Mouse (Mus musculus): ENCODE data around the gene Vsx2. TPM values are rescaled to one million over a fixed set of nuclear protein-coding genes. Genes with fewer than 3 reads are reported as not detected.
A peak's percentile ranks its signal among the peaks of the same experiment; 100 is the strongest.
"Not testable (repeated sequence)": the region's sequence is repeated elsewhere in the genome, so short reads cannot be mapped to it uniquely, and the experiment has no call there.

Vsx2 gene
- polyA plus RNA-seq, 1 experiment = not detected

- H3K27ac ChIP-seq (ENCODE audit: insufficient read depth, low read length) = no peak overlapping the region
- 95% methylated on average over 8 of the region's 8 CpGs for WGBS
- peaks cover 6% of the 10 kb centered on the region; the same call in 1 of the 2 replicates for H3K36me3 ChIP-seq (ENCODE audit: control insufficient read depth, insufficient read depth, low read length)
- no peaks in the 10 kb centered on the region for H3K4me1 ChIP-seq (ENCODE audit: control insufficient read depth, insufficient read depth, insufficient read length)
- H3K4me3 ChIP-seq (ENCODE audit: extremely low read depth, insufficient read depth, insufficient read length) = no peak overlapping the region
- no peak for TF ChIP-seq CTCF (IDR thresholded peaks at IDR 0.05; ENCODE audit: extremely low read depth, insufficient read depth, insufficient read length, insufficient replicate concordance)
- TF ChIP-seq POLR2A (IDR thresholded peaks at IDR 0.05; ENCODE audit: low read depth, low read length) = no peak
- no peak for DNase-seq (ENCODE audit: low read depth in 1 of 2, low spot score in 2 of 2)
- no peaks in the 10 kb centered on the region for H3K27me3 ChIP-seq (ENCODE audit: control insufficient read depth, insufficient read depth, low read length)
Measured at GRCm38 (mm10) chr12:84532830-84533199, 36.7 kb upstream of the Vsx2 start.

- TF ChIP-seq CTCF (IDR thresholded peaks at IDR 0.05; ENCODE audit: extremely low read depth, insufficient read depth, insufficient read length, insufficient replicate concordance) = no peak
- TF ChIP-seq POLR2A (IDR thresholded peaks at IDR 0.05; ENCODE audit: low read depth, low read length) = no peak
- Histone ChIP-seq H3K27ac (ENCODE audit: insufficient read depth, low read length) (no peak overlapping the region), H3K4me1 (ENCODE audit: control insufficient read depth, insufficient read depth, insufficient read length) (no peaks in the 10 kb centered on the region), H3K36me3 (ENCODE audit: control insufficient read depth, insufficient read depth, low read length) (peaks cover 6% of the 10 kb centered on the region; the same call in 1 of the 2 replicates), H3K4me3 (ENCODE audit: extremely low read depth, insufficient read depth, insufficient read length) (no peak overlapping the region), H3K27me3 (ENCODE audit: control insufficient read depth, insufficient read depth, low read length) (no peaks in the 10 kb centered on the region)
- DNase-seq (ENCODE audit: low read depth in 1 of 2, low spot score in 2 of 2) = no peak
- 90% methylated on average over 7 of the region's 7 CpGs for WGBS
Measured at GRCm38 (mm10) chr12:84533706-84534486, 35.7 kb upstream of the Vsx2 start.

- H3K4me3 ChIP-seq (ENCODE audit: extremely low read depth, insufficient read depth, insufficient read length); H3K27ac ChIP-seq (ENCODE audit: insufficient read depth, low read length); H3K4me1 ChIP-seq (ENCODE audit: control insufficient read depth, insufficient read depth, insufficient read length); H3K36me3 ChIP-seq (ENCODE audit: control insufficient read depth, insufficient read depth, low read length); H3K27me3 ChIP-seq (ENCODE audit: control insufficient read depth, insufficient read depth, low read length); DNase-seq (ENCODE audit: low read depth in 1 of 2, low spot score in 2 of 2): not testable (repeated sequence)
- WGBS = 98% methylated on average over 3 of the region's 3 CpGs
Measured at GRCm38 (mm10) chr12:84539537-84539936, 30.0 kb upstream of the Vsx2 start.

GRCm38 (mm10) chr12:84541391-84541958 is 28.1 kb upstream of the Vsx2 start:
- Histone ChIP-seq H3K27ac (ENCODE audit: insufficient read depth, low read length) (no peak overlapping the region), H3K4me1 (ENCODE audit: control insufficient read depth, insufficient read depth, insufficient read length) (no peaks in the 10 kb centered on the region), H3K4me3 (ENCODE audit: extremely low read depth, insufficient read depth, insufficient read length) (no peak overlapping the region), H3K36me3 (ENCODE audit: control insufficient read depth, insufficient read depth, low read length) (no peaks in the 10 kb centered on the region), H3K27me3 (ENCODE audit: control insufficient read depth, insufficient read depth, low read length) (no peaks in the 10 kb centered on the region)
- DNase-seq (ENCODE audit: low read depth in 1 of 2, low spot score in 2 of 2) = no peak
- TF ChIP-seq POLR2A (IDR thresholded peaks at IDR 0.05; ENCODE audit: low read depth, low read length) (no peak), CTCF (IDR thresholded peaks at IDR 0.05; ENCODE audit: extremely low read depth, insufficient read depth, insufficient read length, insufficient replicate concordance) (no peak)
- 86% methylated on average over 11 of the region's 11 CpGs for WGBS

GRCm38 (mm10) chr12:84546028-84546427 is 23.5 kb upstream of the Vsx2 start:
- 4% methylated on average over 12 of the region's 12 CpGs for WGBS
- Histone ChIP-seq H3K4me1 (ENCODE audit: control insufficient read depth, insufficient read depth, insufficient read length) (no peaks in the 10 kb centered on the region), H3K27ac (ENCODE audit: insufficient read depth, low read length) (no peak overlapping the region), H3K4me3 (ENCODE audit: extremely low read depth, insufficient read depth, insufficient read length) (no peak overlapping the region), H3K27me3 (ENCODE audit: control insufficient read depth, insufficient read depth, low read length) (no peaks in the 10 kb centered on the region), H3K36me3 (ENCODE audit: control insufficient read depth, insufficient read depth, low read length) (no peaks in the 10 kb centered on the region)
- TF ChIP-seq POLR2A (IDR thresholded peaks at IDR 0.05; ENCODE audit: low read depth, low read length) (no peak), CTCF (IDR thresholded peaks at IDR 0.05; ENCODE audit: extremely low read depth, insufficient read depth, insufficient read length, insufficient replicate concordance) (peak; percentile 87)
- peak in 1 of 2 experiments; percentile 37 for DNase-seq (ENCODE audit: low read depth in 1 of 2, low spot score in 2 of 2)

GRCm38 (mm10) chr12:84546577-84547085 is 22.9 kb upstream of the Vsx2 start:
- Histone ChIP-seq H3K4me3 (ENCODE audit: extremely low read depth, insufficient read depth, insufficient read length) (no peak overlapping the region), H3K27me3 (ENCODE audit: control insufficient read depth, insufficient read depth, low read length) (no peaks in the 10 kb centered on the region), H3K4me1 (ENCODE audit: control insufficient read depth, insufficient read depth, insufficient read length) (no peaks in the 10 kb centered on the region), H3K27ac (ENCODE audit: insufficient read depth, low read length) (no peak overlapping the region), H3K36me3 (ENCODE audit: control insufficient read depth, insufficient read depth, low read length) (no peaks in the 10 kb centered on the region)
- no peak for DNase-seq (ENCODE audit: low read depth in 1 of 2, low spot score in 2 of 2)
- 81% methylated on average over 2 of the region's 2 CpGs for WGBS
- TF ChIP-seq CTCF (IDR thresholded peaks at IDR 0.05; ENCODE audit: extremely low read depth, insufficient read depth, insufficient read length, insufficient replicate concordance) = no peak
- TF ChIP-seq POLR2A (IDR thresholded peaks at IDR 0.05; ENCODE audit: low read depth, low read length) = no peak

- no peak overlapping the region for H3K4me3 ChIP-seq (ENCODE audit: extremely low read depth, insufficient read depth, insufficient read length)
- no peaks in the 10 kb centered on the region for H3K27me3 ChIP-seq (ENCODE audit: control insufficient read depth, insufficient read depth, low read length)
- no peak for TF ChIP-seq CTCF (IDR thresholded peaks at IDR 0.05; ENCODE audit: extremely low read depth, insufficient read depth, insufficient read length, insufficient replicate concordance)
- TF ChIP-seq POLR2A (IDR thresholded peaks at IDR 0.05; ENCODE audit: low read depth, low read length) = no peak
- no peak overlapping the region for H3K27ac ChIP-seq (ENCODE audit: insufficient read depth, low read length)
- H3K4me1 ChIP-seq (ENCODE audit: control insufficient read depth, insufficient read depth, insufficient read length) = no peaks in the 10 kb centered on the region
- no peak for DNase-seq (ENCODE audit: low read depth in 1 of 2, low spot score in 2 of 2)
- WGBS = 67% methylated on average over 8 of the region's 8 CpGs
- no peaks in the 10 kb centered on the region for H3K36me3 ChIP-seq (ENCODE audit: control insufficient read depth, insufficient read depth, low read length)
Measured at GRCm38 (mm10) chr12:84548251-84548650, 21.3 kb upstream of the Vsx2 start.

All from spleen, adult 2 months (tissue).